Mouse (Mus musculus) hindbrain, postnatal 0 days (tissue): ENCODE data around the gene Med25. TPM values are rescaled to one million over a fixed set of nuclear protein-coding genes. Genes with fewer than 3 reads are reported as not detected.

ENCODE experiments used
- ATAC-seq: fragments of 200-750 bp; cut with Nextera tagmentation; 2 replicates; pipeline ENCODE4 v1.8.0; 2017; ENCODE audit warnings: mild to moderate bottlenecking, moderate TSS enrichment, moderate library complexity
- DNase-seq: peaks from one replicate; pipeline ENCODE4 v3.0.0-alpha.2; 2015; ENCODE audit warnings: low spot score
- H3K27ac ChIP-seq: fragments of 300-500 bp; sonication (generic); 2 replicates; pipeline ENCODE4 v1.5.1; 2014; ENCODE audit warnings: mild to moderate bottlenecking
- H3K27me3 ChIP-seq: fragments of 300-500 bp; sonication (generic); 2 replicates; pipeline ENCODE4 v1.6.1; 2014; ENCODE audit warnings: low read length, mixed read lengths; ENCODE audit not compliant: insufficient read depth
- H3K36me3 ChIP-seq: fragments of 300-500 bp; sonication (generic); 2 replicates; pipeline ENCODE4 v1.6.1; 2014; ENCODE audit warnings: low read length, mixed read lengths; ENCODE audit not compliant: insufficient read depth
- H3K4me1 ChIP-seq: fragments of 300-500 bp; sonication (generic); 2 replicates; pipeline ENCODE4 v1.6.1; 2014; ENCODE audit warnings: antibody characterized with exemption, low read length, mixed read lengths; ENCODE audit not compliant: insufficient read depth
- H3K4me2 ChIP-seq: fragments of 300-500 bp; sonication (generic); 2 replicates; pipeline ENCODE4 v1.6.1; 2014; ENCODE audit warnings: low read depth, mild to moderate bottlenecking, low read length, moderate library complexity, mixed read lengths
- H3K4me3 ChIP-seq: fragments of 300-500 bp; sonication (generic); 2 replicates; pipeline ENCODE4 v1.5.1; 2014; ENCODE audit warnings: low read length
- H3K9ac ChIP-seq: fragments of 300-500 bp; sonication (generic); replicated peaks from 2 replicates; pipeline ENCODE4 v1.6.1; 2014; ENCODE audit warnings: mild to moderate bottlenecking, low read length, moderate library complexity, mixed read lengths
- H3K9me3 ChIP-seq: fragments of 300-500 bp; sonication (generic); 2 replicates; pipeline ENCODE4 v1.6.1; 2016; ENCODE audit warnings: low read length, mixed read lengths
- CTCF ChIP-seq: IDR thresholded peaks from 2 replicates; pipeline ENCODE4 v1.5.1; 2016; ENCODE audit warnings: antibody characterized with exemption, control low read depth, low read depth
- WGBS: fragments of 180-500 bp; shearing (Covaris S2); extraction: QIAGEN DNeasy Blood & Tissue Kit; methylation state at CpG from one replicate; pipeline ENCODE4 v1.1.7; 2014; 5-methylcytosine and 5-hydroxymethylcytosine counted together
- polyA plus RNA-seq: library from polyadenylated mRNA; unstranded; fragments of >200 nt; fragmentation: Nextera tagmentation; extraction: Ambion mirVana; gene quantifications from 2 replicates; pipeline ENCODE4 v1.2.1, GENCODE M21; 2015
- total RNA-seq: library from RNA; depleted of rRNA; stranded (reverse); fragments of >200 nt; gene quantifications from 2 replicates; pipeline ENCODE4 v1.2.3, GENCODE M21; 2014

The Med25 gene
- total and polyA plus RNA-seq, 2 experiments from 2014 or later, result 121 to 194 TPM

- Histone ChIP-seq H3K4me1 (peaks cover 31% of the 10 kb centered on the region), H3K4me2 (peak overlapping the region; percentile 63), H3K4me3 (0 out of 2 replicates have a peak overlapping the region, but pooled peaks have one; percentile 99), H3K9me3 (no peaks in the 10 kb centered on the region), H3K27ac (peak overlapping the region; percentile 70; the same call in 1 of the 2 replicates), H3K9ac (peak overlapping the region; percentile 17; the same call in 1 of the 2 replicates), H3K36me3 (peaks cover 27% of the 10 kb centered on the region), H3K27me3 (no peaks in the 10 kb centered on the region)
- DNase-seq (peak; percentile 79), ATAC-seq (no peak)
- peak; percentile 40; the same call in 1 of the 2 replicates for TF ChIP-seq CTCF
- 25% methylated on average over 15 of the region's 15 CpGs for WGBS
These were observed 26.1 kb downstream of the Med25 start for GRCm38 (mm10) chr7:44866276-44867009.

- Histone ChIP-seq H3K4me2 (no peak overlapping the region), H3K4me3 (no peak overlapping the region), H3K27me3 (no peaks in the 10 kb centered on the region), H3K27ac (peak overlapping the region; percentile 70; the same call in 1 of the 2 replicates), H3K36me3 (peaks cover 27% of the 10 kb centered on the region), H3K9ac (peak overlapping the region; percentile 2; the same call in 1 of the 2 replicates), H3K9me3 (no peaks in the 10 kb centered on the region), H3K4me1 (peaks cover 25% of the 10 kb centered on the region)
- ATAC-seq (no peak), DNase-seq (no peak)
- no peak for TF ChIP-seq CTCF
- WGBS, result 69% methylated on average over 24 of the region's 24 CpGs
These were observed 27.6 kb downstream of the Med25 start for GRCm38 (mm10) chr7:44864595-44865542.

GRCm38 (mm10) chr7:44863982-44864494 lies 28.5 kb downstream of the Med25 start:
- Histone ChIP-seq H3K4me3 (no peak overlapping the region), H3K36me3 (peaks cover 27% of the 10 kb centered on the region), H3K4me1 (peaks cover 25% of the 10 kb centered on the region), H3K9ac (no peak overlapping the region), H3K27me3 (no peaks in the 10 kb centered on the region), H3K27ac (no peak overlapping the region), H3K9me3 (no peaks in the 10 kb centered on the region), H3K4me2 (no peak overlapping the region)
- ATAC-seq, result no peak
- no peak for DNase-seq
- 81% methylated on average over 11 of the region's 11 CpGs for WGBS
- TF ChIP-seq CTCF, result no peak

- 91% methylated on average over 14 of the region's 14 CpGs for WGBS
- Histone ChIP-seq H3K4me2 (no peak overlapping the region), H3K27ac (no peak overlapping the region), H3K27me3 (no peaks in the 10 kb centered on the region), H3K9ac (no peak overlapping the region), H3K4me3 (no peak overlapping the region), H3K36me3 (peaks cover 27% of the 10 kb centered on the region), H3K9me3 (no peaks in the 10 kb centered on the region), H3K4me1 (peaks cover 27% of the 10 kb centered on the region)
- no peak for ATAC-seq
- no peak for DNase-seq
- TF ChIP-seq CTCF, result no peak
These were observed 29.3 kb downstream of the Med25 start for GRCm38 (mm10) chr7:44863210-44863609.

- Histone ChIP-seq H3K9me3 (no peaks in the 10 kb centered on the region), H3K36me3 (peaks cover 27% of the 10 kb centered on the region), H3K4me1 (peaks cover 23% of the 10 kb centered on the region), H3K27ac (no peak overlapping the region), H3K4me3 (no peak overlapping the region), H3K27me3 (no peaks in the 10 kb centered on the region), H3K9ac (no peak overlapping the region), H3K4me2 (no peak overlapping the region)
- DNase-seq (no peak), ATAC-seq (no peak)
- no peak for TF ChIP-seq CTCF
- 79% methylated on average over 8 of the region's 8 CpGs for WGBS
These were observed 30.1 kb downstream of the Med25 start for GRCm38 (mm10) chr7:44862434-44862833.

- no peak overlapping the region for H3K4me3 ChIP-seq
- no peak for DNase-seq
- H3K4me1 ChIP-seq, result peaks cover 13% of the 10 kb centered on the region
- ATAC-seq, result no peak
- no peak overlapping the region for H3K9ac ChIP-seq
- no peak overlapping the region for H3K4me2 ChIP-seq
- peaks cover 27% of the 10 kb centered on the region for H3K36me3 ChIP-seq
- H3K9me3 ChIP-seq, result no peaks in the 10 kb centered on the region
- peak overlapping the region; percentile 36; the same call in 1 of the 2 replicates for H3K27ac ChIP-seq
- no peaks in the 10 kb centered on the region for H3K27me3 ChIP-seq
- 70% methylated on average over 14 of the region's 14 CpGs for WGBS
- TF ChIP-seq CTCF, result 0 out of 2 replicates have a peak, but pooled peaks have one; percentile 13
These were observed 31.1 kb downstream of the Med25 start for GRCm38 (mm10) chr7:44861429-44861816.
